Mouse (Mus musculus) granulocyte monocyte progenitor cell, adult 5-6 weeks (primary cell): Measurements from ENCODE around the gene Spata17. TPM values are rescaled to one million over a fixed set of nuclear protein-coding genes. Genes with fewer than 3 reads are reported as not detected.

Experiments
- ATAC-seq: replicated peaks from 2 replicates; pipeline ENCODE4 v1.8.0; 2016; ENCODE audit warnings: mild to moderate bottlenecking, moderate TSS enrichment, inconsistent platforms; ENCODE audit not compliant: poor library complexity, severe bottlenecking
- total RNA-seq, 2 experiments: library from RNA; stranded (forward) in 1 of 2; stranded (reverse) in 1 of 2; fragments of 200-712, 200-1000 nt in 1 of 2; fragments of >200 nt in 1 of 2; fragmentation: Nextera tagmentation in 1 of 2; gene quantifications; 2 replicates each; pipeline ENCODE4 v1.2.3; 2014 to 2017

Spata17 gene
- total RNA-seq, 2 experiments from 2014 or later: 0.62 TPM; not detected in 1

DNA sequence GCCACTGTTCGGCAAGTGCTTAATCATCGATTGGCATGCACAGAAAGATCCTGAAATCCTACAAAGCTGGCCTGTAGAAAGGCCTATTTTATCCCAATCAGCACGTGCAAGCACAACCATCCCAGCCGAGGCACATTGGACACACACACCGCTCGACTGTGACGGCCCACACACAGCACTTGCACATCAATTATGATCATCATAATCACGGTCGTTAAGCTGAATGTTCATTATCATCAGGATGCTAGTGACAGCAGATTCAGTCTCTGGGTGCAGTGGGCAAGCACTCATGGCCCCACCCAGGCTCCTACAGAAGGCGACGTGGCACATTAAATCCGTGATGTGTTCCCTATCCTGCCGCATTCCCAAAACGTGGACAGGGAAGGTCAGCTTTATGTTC lies 122.7 kb downstream of the Spata17 start:
- ATAC-seq: no peak

DNA sequence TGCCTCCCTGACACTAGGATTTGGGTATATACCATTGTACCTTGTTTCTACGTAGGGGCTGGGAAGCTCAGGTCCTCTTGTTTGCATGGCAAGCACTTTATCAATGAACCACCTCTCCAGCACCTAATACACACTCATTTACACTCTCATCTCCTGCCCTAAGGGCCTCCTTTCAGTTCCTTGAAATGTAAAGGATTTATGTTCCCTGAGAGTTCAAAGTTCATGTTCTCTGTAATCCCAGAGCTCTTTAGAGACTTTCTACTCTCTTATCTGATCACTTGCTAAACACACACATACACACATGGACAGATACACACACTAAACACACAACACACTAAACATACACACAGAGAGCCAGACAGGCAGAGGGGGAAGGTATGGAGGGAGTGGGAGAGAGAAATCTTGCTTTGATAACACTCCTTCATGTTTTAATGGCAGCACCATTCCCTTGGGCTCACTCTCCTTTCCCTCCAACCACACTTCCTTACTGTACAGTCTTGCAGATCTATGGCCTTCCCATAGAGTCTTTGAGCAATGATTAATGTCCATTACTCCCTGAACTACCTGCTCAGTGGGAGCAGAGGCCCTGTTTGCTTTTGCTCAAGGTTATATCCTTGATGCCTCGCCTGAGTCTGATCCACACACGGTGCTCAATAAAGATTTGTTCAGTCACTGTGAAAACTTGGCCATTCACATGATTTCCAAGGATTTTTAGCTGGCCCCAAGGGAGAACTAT lies 126.4 kb downstream of the Spata17 start:
- ATAC-seq: no peak

DNA sequence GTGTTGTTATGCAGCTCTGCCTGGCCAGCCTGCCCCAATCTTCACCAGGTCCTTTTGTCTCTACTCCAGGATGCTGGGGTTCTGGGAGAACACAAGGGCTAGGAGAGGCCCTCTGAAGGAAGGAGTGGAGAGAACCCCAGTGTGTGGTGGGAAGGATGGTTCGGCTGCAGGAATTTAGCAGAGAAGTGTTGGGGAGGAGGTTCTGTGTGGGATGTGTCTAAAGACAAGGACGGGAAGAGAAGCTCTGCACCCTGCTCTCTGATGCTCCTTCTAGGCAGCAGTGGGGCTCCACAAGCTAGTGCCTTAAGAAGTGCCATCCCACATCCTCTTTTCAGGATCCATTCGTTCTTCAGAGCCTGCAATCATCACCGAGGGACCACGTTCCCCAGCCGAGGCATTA lies 129.2 kb downstream of the Spata17 start:
- no peak for ATAC-seq

DNA sequence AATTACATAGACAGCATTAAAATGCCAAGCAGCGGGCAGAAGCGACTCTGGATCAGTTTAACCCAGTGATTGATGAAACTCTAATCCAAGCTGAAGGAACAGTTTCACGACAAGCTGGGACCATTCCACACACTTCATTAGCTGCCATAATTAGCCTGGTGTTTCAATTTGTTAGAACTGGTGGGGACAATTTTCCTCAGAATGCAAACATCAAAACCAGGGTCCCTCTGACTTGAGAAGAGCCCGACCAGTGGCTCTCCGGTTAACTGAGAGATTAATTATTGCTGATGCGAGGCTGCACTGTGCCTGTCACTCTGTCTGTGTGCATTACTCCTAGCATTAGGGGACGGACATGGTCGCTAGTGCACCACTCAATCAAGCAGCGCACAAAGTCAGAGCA lies 137.9 kb downstream of the Spata17 start:
- no peak for ATAC-seq

DNA sequence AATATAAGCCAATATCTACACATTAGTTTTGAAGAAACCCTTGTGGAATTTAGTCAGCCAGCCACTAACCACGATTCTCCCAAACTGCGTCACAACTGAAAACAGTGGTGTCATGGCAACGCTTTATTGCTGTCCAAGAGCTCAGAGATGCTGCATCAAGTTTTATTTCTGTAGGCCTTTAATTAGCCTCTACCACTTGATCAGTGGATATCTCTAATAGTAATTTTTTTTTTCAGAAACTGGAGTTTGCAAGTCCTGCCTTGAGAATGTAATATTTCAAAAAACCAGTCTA lies 138.3 kb downstream of the Spata17 start:
- no peak for ATAC-seq

DNA sequence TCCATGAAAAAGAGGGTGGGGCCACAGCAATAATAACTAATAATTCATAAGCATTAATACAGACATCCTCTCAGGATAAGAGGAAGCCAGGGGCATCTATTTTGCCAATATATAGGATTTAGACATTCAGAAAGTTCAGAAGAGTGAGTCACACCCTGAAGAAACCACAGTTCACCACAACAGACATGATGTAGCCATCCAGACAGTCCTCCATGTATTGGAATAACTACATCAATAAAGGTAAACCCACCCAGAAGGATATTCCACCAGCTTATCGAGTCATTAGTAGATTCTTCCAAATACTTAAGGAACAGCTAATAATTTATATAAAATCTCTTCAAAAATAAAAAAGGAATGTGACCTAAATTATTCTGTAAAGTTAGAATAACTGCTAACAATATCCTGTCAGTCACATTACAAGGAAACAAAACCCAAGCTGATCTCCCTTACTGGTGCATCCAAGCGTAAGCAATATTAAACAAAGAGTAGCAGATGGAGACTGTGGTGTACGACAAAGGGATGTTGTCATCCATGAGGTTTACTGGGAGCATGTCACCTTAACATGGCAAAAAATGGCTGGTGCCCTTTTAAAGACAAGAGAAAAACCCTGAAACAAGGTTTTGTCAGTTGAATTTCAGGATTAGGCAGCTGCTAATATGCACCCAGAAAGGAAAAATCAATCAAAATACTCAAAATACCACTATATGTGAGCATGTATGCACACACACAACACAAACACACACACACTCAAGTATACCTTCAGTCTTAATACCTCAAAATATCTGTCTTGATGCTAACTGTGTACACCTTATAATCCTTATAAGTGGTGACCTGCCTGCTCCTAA lies 138.8 kb downstream of the Spata17 start:
- ATAC-seq: no peak

DNA sequence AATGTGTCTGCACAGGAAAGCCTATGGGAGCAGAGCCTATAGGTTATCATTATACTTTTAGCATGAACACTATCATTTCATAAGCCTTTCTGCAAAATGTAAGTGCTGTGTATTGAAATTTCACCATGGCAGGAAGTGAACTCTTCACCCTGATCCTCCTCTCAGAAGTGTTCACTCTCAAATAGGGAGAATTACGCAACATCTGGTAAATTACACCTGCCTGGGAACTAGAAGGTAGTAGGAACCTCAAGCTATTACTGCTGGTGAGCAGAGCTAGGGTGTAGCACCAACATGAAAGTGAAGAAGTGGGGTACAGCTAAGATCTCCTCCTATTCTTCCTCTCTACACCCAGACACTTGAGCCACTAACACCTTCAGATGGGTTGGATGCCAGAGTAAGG lies 155.4 kb downstream of the Spata17 start:
- no peak for ATAC-seq

DNA sequence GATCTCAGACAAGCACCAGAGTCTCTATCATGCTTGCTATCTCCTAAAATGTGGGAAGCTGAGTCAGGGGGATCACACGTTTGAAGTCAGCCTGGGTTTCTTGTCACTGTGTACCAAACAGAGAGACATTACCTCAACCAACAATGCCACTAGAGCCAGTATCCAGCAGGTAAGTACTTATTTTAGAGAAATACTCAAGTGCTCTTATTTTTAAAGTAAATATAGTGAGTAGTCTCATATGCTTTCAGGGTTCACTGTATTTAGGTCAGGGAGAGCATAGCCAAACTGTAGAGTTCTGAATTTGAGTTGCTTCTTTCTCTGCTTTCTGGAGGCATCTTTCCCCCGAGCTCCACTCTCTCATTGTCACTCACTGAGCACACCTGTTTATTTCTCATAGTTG lies 160.9 kb downstream of the Spata17 start:
- ATAC-seq: no peak

DNA sequence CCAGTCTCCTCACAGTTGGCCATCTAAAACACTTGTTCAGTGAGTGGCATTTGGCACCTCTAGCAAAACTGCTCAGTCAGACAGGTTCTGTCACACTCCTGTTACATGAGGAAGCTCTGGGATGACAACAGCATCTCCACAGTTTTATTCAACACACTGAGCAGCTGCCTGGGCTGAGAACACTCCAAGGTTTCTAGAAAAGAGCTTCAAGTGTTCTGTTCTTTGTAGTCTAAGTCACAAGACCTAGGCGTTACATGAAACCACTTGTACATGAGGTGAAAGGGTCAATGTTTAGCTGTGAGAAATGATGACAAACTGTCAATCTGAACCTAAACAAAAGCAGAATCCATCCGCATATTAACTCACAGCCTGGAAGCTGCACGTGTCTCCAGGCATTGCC lies 161.4 kb downstream of the Spata17 start:
- no peak for ATAC-seq

DNA sequence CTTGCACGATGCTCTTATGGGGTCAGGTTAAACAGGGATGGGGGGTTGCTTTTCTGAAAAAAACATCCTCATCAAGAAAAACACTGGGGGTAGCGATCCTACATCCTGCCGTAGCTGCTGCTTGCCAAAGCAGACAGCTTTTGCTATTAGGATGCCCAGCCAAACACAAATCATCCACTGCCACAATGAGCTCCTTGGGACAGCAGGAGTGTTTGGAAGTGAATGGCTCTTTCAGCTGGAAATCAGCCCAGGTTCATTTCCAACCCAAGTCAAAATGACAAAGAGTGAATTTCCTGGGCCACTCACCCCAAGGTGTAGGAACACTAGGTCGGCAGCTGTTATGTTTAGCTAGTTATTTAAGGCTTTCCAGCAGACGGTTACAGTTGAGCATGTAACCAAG lies 162.7 kb downstream of the Spata17 start:
- ATAC-seq: no peak

DNA sequence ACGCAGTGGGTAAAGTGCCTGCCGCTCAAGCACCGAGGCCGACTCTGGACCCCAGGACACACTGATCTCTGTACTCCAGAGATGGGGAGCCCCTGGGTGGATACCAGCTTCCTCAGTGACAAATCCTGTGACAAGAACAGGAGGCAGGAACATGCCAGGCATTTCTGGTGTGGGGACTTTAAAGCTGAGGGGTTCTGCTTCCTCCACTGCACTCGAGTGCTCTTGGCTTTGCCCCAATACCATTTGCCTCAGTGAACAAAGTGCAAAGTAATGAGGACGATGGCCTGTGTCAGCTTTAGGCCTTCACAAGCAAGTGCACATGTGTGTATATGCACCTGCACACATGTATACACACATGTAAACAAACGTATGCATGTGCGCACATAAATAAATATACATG lies 164.0 kb downstream of the Spata17 start:
- ATAC-seq: no peak

DNA sequence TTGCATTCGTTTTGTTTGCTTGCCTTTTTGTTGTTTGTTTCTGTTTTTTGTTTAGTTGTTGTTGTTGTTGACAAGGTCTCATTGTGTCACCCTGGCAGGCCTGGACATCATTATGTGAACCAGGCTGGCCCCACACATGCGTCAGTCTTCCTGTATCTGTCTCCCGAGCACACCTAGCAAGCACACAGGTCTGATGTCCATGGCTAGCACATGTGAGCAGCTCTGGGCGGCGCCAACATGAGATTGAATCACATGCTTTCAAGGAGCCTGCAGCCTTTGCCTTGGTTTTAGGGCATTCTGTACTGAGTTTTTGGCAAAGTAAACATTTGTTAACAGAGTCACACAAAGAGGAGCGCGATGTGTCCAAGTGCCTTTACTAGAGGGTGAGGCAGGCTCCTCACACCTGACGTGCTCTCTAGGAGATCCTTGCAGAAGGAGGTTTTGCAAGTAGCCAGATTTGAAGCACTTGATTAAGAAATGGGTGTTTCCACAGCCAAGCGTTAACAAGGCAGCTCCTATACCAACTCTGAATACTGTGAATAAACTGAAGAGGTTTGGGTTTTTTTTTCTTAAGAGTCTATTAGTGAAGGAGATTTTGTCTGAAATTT lies 166.5 kb downstream of the Spata17 start:
- ATAC-seq: no peak

DNA sequence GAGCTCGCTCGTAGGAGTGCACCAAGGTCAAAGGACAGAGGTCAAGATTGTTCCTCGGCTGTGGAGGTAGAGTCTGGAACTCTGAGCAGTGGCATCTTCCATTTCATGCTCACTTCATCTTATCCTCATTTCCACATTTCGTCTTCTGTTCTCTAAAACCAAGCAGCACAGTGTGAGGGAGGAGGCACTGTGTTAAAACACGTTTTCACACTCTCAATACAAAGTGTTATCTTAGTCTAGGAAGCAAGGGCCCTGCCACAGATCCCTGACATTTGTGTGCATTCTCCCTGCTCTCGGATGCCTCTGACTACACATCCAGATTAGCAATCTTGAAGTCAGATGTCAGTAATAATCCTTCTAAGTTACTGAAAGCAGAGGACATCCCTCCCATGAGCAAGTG lies 170.5 kb downstream of the Spata17 start:
- no peak for ATAC-seq

DNA sequence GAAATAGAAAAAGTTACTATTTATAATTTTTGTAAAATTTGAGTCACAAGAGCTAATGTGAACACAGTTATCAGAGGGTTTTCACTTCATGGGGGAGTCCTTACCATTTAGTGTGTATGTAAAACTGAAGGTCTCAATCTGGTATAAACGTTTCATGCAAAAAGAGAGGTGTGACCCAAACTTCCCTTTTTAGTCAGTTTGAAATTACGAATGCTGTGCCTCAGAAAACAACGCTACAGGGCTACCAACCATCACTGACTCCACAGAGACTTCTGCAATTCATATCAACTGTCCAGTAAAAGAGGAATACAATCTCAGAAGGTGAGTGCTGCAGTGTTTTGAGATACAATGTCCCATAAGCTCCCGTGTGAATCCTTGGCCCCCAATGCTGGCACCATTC lies 175.5 kb downstream of the Spata17 start:
- ATAC-seq: no peak

DNA sequence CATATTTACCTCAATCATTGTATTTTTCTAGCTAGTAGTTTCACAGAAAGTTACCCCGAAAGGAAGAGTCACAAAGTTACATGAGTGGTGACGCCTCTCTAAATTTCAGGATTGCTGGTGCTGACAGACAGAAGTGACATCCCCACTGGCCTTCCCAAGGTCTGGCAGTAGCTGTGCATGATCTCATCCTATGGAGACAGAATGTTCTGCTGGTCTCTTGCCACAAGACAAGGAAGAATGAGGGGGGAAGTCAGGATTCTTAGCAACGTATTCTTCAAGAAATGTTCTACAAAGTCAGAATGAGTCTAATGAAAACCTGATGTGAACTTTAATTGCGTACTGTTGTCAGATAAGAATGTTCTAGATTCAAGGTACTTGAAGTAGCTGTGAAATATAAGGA lies 179.5 kb downstream of the Spata17 start:
- ATAC-seq: no peak

DNA sequence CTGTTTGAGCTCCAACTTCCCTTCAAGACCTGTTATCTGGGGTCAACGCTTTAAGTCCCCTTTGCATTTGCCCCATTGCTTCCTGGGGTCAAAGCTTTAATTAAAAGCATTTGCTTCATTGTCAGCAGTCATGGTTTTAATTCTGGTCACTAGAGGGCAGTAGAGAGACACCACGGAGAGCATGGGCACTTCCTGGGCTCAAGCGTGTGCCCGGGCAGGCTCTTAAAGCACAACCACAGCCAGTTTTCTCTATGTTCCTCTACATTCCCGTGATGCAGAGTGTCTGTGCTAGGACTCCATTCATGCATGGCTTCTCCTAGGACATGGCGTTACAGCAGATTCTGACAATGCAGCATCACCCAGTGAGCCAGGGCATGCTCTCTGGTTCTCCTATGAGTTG lies 183.5 kb downstream of the Spata17 start:
- peak; percentile 92 for ATAC-seq

DNA sequence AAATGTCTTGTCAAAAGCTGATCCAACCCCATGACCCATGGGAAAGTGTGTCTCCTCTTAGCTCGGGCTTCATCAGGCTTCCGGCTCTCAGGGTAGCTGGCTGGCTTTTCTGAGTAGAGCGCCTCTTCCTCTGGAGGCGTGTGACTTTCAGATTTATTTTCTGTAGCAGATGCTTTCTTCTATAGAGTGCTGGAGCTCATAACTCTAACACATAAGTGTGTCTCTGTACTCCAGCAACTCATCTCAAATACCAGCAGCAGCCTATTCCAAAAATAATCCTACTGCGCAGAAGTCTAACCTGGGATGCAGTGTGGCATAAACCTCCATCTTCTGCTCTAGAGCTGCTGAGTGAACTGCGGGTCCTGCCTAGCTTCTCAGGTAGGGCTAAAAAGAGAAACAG lies 186.4 kb downstream of the Spata17 start:
- ATAC-seq: no peak

DNA sequence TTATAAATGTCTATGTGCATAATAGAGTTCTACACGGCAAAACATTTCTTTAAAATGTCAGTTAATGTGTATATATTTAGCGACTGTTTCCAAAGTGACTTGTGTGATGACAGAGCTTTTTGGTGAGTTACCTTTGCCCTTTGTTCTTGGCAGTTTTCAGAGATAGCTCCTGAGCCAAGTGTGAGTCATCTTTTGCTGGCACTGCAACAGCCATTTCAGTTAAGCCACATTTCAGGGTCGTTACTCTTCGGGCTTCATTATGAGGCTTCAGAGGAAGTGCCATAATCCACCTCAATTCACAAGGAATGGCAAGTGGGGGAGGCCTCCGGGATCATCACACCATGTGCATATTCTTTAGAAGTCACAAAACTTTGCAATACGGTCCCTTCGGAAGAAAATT lies 195.3 kb downstream of the Spata17 start:
- ATAC-seq: no peak

DNA sequence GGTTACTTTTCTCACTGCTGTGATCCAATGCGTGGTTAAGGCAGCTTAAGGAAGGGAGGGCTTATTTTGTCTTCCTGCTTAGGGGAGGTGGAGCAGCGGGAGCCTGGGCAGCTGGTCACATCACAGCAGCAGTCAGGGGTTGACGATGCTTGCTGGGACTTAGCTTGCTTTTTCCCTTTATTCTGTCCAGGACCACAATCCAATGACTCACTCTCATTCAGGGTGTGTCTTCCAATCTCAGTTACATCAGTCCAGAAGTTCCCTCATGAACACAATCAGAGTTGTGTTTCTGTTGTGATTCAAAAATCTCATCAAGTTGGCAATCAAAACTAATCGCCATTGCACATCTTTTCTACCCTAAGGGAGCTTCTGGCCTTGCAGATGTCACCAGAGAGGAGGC lies 199.1 kb downstream of the Spata17 start:
- no peak for ATAC-seq

DNA sequence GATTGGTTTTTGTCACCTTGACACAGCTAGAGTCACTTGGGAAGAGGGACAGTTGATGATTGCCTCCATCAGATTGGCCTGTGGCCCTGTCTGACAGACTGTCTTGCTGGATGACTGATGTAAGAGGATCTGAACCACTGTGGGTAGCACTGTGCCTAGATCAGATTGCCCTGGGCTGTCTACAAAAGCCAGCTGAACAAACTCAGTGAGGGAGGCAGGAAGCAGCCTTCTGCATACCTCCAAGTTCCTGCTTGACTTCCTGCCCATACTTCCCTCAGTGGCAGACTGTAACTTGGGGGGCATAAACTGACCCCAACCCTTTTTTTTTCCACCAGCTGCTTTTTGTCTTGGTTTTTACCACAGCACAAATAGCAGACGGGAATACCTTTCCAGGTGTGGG lies 199.6 kb downstream of the Spata17 start:
- no peak for ATAC-seq

DNA sequence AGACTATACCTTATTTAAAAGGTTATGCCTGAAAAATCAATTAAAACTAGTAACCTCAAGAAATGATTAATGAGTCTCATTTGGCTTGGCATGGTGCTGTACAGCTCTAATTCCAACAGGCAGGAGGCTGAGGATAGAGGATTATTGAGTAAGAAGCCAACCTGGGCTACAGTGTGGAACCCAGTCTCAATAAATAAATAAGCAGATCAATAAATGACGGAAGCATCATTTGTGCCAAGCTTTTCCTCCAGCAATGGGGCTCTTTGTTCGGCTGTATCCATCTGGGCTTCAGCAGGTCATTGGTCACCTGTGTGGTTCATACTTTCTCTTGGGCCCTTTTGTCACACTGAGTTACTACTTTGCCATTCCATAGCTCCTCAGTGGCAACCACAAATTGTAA lies 201.1 kb downstream of the Spata17 start:
- no peak for ATAC-seq

DNA sequence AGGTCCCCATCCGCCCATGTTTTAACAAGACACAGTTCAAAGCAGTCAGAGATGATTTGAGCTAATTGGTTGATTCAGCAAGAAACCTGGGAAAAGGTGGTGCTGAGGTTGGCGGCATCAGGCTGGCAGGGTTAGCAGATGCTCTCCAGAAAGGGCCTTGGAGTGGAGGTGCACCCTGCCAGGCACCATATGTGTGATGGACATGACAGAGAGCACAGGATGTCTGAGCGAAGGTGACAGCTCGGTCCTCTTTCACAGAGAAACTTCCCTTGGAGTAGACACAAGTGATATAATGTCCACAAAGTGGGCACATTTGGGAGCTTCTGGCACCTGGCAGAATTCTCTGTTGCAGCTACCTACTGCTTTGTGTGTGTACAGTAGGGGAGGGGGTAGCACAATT lies 203.7 kb downstream of the Spata17 start:
- no peak for ATAC-seq
